Mouse (Mus musculus) erythroblast, embryonic 14.5 days (primary cell): ENCODE data around the gene Tnfaip2. TPM values are rescaled to one million over a fixed set of nuclear protein-coding genes. Genes with fewer than 3 reads are reported as not detected.

Experiments used
- H3K27me3 ChIP-seq: 2 replicates; pipeline ENCODE4 v1.6.1; 2012; ENCODE audit warnings: inconsistent platforms; ENCODE audit not compliant: control insufficient read depth
- H3K36me3 ChIP-seq: 2 replicates; pipeline ENCODE4 v1.6.1; 2012; ENCODE audit warnings: mild to moderate bottlenecking, inconsistent platforms; ENCODE audit not compliant: control insufficient read depth
- H3K4me1 ChIP-seq: 2 replicates; pipeline ENCODE4 v1.6.1; 2012; ENCODE audit warnings: inconsistent platforms; ENCODE audit not compliant: control insufficient read depth
- H3K4me3 ChIP-seq: replicated peaks from 2 replicates; pipeline ENCODE3; 2012; ENCODE audit warnings: moderate library complexity, mild to moderate bottlenecking, inconsistent platforms
- H3K9me3 ChIP-seq: 2 replicates; pipeline ENCODE4 v1.6.1; 2012; ENCODE audit warnings: low read length, inconsistent platforms, mixed read lengths; ENCODE audit not compliant: control insufficient read depth
- GATA1 ChIP-seq: IDR thresholded peaks from 2 replicates; pipeline ENCODE4 v1.6.1; 2012; ENCODE audit warnings: low read length, inconsistent platforms, mixed read lengths
- TAL1 ChIP-seq: IDR thresholded peaks from 3 replicates; pipeline ENCODE4 v1.6.1; 2012; ENCODE audit warnings: low read length, inconsistent platforms, mixed read lengths
- polyA plus RNA-seq: library from polyadenylated mRNA; stranded (reverse); fragments of >175 nt; gene quantifications from 2 replicates; pipeline ENCODE4 v1.2.3, GENCODE M21; 2012

Gene Tnfaip2
- polyA plus RNA-seq, 1 experiment: 9.0 TPM

DNA sequence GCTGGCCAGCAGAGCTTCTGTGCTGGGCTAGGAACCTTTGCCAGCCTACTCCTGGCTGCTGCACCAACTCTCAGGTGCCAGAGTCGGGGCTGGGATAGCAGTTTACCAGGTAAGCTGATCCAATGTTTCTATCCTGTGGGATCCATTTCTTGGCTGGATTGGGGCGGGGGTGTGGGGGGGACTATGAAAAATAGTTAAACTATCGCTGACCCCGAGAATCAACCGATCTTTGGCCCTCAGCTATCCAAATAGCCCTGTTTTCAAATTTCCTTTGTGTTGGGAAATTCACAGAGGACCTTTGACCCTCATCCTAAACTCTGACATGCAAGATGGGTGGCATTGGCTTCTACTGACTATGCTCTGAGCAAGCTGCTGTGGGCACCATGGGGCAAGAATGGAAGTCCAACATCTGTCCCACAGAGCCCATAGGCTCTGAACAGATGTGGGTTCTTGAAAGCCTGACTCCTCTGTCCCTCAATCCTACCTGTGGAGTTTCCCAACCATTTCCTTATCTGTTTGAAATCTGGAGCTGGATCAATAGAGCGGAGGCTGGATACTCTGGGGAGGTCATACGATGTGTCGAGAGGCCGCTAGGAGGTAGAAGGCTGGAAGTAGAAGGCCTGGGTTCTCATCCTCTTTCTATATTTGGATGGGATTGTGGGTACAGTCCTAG, 1.4 kb upstream of the Tnfaip2 start:
- no peak overlapping the region for H3K4me3 ChIP-seq
- H3K9me3 ChIP-seq: peaks cover 2% of the 10 kb centered on the region; the same call in 1 of the 2 replicates
- H3K4me1 ChIP-seq: peaks cover 85% of the 10 kb centered on the region
- H3K27me3 ChIP-seq: peaks cover 3% of the 10 kb centered on the region; the same call in 1 of the 2 replicates
- TF ChIP-seq TAL1: no peak
- TF ChIP-seq GATA1: no peak
- peaks cover 23% of the 10 kb centered on the region for H3K36me3 ChIP-seq

DNA sequence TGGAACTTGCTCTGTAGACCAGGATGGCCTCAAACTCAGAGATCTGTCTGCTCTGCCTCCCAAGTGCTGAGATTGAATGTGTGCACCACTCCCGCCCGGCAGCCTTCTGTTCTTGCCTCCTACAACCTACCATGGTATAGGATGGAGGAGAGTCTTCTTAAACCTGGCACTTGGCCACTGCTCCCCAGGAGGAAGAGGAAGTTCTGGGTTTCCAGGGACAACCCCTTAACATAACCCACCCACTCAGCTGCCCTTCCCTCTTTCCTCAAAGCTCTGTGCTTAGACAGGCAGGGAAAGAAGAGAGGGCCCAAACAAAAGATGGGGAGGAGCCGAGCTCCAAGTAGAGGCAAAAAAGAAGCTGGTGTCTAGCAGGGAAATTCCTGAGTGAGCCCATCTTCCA, 746 bp upstream of the Tnfaip2 start:
- H3K4me3 ChIP-seq: peak overlapping the region; percentile 81
- TF ChIP-seq GATA1 (no peak), TAL1 (no peak)
- peaks cover 30% of the 10 kb centered on the region for H3K36me3 ChIP-seq
- peaks cover 6% of the 10 kb centered on the region; the same call in 1 of the 2 replicates for H3K27me3 ChIP-seq
- peaks cover 85% of the 10 kb centered on the region for H3K4me1 ChIP-seq
- peaks cover 2% of the 10 kb centered on the region; the same call in 1 of the 2 replicates for H3K9me3 ChIP-seq

DNA sequence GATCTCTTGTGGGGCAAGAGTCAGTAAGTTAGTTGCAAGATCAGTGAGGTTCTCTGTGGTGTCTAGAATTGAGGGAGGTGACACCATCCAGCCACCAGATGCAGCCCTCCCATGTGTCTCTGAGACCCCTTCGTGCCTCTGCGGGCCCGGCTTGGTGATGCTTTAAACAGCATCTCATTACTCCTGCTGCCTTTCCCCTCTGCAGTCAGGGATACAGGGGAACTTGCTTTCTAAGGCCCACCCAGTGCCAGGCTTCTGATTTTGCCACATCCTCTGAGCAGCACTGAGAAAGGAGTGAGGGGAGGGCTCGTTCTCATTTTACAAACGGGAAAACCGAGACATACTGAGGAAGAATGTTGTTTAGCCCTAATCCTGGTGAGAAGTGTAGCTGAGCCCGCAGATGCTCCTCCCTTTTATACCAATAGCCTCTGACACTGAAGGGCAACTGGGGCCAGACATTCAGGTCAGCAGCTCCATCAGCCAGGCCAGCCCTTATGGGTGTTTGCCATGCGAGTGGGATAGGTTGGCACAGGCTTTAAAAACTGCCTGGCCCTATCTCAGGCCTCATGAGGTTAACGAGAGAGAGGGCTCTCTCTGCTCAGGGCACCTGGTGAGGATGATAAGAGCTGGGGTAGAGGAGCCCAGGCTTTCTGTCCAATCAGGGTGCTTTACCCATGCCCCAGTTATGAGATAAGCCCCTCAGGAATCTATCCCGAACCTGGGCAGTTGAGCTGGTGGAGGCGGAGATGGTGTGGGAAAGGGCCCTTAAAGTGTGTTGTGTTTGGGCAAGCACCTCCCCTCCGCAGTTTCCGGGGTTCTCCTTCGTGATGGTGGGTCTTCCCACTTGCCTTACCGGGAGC, 972 bp downstream of the Tnfaip2 start:
- Histone ChIP-seq H3K4me1 (peaks cover 85% of the 10 kb centered on the region), H3K27me3 (peaks cover 6% of the 10 kb centered on the region; the same call in 1 of the 2 replicates), H3K36me3 (peaks cover 47% of the 10 kb centered on the region), H3K9me3 (peaks cover 2% of the 10 kb centered on the region; the same call in 1 of the 2 replicates), H3K4me3 (peak overlapping the region; percentile 81)
- peak; percentile 97 for TF ChIP-seq GATA1
- TF ChIP-seq TAL1: peak; percentile 96

DNA sequence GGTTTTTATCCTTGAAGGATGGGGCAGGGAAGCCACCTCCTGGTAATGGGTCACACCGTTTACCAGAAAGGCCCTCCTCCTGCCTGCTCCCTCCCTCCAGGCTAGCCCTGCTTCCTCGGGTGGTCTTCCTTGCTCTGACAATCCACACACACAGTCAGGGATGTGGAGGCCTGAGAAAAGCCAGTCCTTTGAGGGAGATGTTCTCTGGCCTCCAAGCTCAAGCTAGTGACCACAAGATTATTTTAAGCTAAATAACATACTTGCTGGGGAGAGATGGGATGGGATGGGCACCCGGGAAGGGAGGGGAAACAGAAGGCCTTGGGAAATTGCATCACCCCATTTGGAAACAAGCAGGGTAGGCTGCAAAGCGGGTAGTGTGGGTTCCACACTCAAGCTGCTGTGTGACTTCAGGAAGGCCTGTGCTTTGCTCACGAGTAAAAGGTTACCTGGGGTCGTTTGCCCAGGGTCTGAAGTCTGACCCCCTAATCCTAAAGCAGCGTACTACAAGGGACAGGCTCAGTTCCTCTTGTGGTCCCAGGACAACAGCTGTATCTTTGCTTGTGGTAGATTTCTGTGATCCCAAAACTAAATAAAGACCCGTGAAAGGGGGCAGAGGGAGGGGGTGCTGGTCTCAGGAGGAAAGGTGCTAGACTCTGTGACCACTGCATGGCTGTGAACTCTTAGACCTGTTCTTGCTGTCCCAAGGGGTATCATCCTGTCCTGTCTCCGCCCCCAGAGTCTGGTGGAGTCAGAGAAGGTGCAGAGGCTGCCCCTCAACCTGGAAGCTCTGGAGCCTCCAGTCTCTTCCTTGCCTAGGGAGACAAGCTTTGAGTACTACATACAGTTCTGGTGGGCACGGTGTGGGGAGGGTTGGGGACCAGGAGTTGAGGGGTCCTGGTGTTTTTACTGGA, 1.9 kb downstream of the Tnfaip2 start:
- peaks cover 85% of the 10 kb centered on the region for H3K4me1 ChIP-seq
- TF ChIP-seq GATA1: no peak
- no peak for TF ChIP-seq TAL1
- peaks cover 57% of the 10 kb centered on the region for H3K36me3 ChIP-seq
- H3K9me3 ChIP-seq: peaks cover 2% of the 10 kb centered on the region; the same call in 1 of the 2 replicates
- peak overlapping the region; percentile 81 for H3K4me3 ChIP-seq
- peaks cover 6% of the 10 kb centered on the region; the same call in 1 of the 2 replicates for H3K27me3 ChIP-seq

DNA sequence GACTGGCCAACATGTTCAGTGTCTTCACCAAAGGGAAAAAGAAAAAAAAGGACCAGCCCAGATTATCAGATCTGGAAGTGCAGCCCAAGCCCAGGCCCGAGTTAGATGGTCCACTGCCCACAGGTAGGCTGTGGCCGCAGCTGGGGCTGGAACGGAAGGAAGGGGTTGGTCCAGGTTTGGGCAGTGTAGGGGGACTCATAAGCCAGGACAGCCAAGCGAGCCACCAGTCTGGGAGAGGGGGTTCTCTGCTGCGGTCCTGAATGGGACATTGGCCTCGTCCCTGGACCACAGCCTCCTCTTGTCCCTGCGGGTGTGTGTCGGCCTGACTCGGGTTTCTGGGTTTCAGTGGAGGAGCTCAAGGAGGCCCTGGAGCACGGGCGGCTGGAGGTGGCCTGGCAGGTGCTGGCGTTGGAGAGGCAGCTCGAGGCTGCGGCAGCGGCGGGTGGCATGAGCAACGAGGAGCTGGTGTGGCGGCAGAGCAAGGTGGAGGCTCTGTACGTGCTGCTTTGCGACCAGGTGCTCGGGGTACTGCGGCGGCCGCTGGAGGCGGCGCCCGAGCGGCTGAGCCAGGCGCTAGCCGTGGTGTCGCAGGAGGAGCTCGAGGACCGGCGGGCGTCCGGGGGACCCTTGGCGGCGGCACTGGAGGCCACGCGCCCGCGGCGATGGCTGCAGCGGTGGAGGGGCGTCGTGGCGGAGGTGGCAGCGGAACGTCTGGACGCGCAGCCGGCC, 3.1 kb downstream of the Tnfaip2 start:
- Histone ChIP-seq H3K36me3 (peaks cover 68% of the 10 kb centered on the region), H3K27me3 (peaks cover 6% of the 10 kb centered on the region; the same call in 1 of the 2 replicates), H3K9me3 (no peaks in the 10 kb centered on the region; the same call in 1 of the 2 replicates), H3K4me1 (peaks cover 85% of the 10 kb centered on the region), H3K4me3 (peak overlapping the region; percentile 81)
- TF ChIP-seq GATA1 (no peak), TAL1 (no peak)

DNA sequence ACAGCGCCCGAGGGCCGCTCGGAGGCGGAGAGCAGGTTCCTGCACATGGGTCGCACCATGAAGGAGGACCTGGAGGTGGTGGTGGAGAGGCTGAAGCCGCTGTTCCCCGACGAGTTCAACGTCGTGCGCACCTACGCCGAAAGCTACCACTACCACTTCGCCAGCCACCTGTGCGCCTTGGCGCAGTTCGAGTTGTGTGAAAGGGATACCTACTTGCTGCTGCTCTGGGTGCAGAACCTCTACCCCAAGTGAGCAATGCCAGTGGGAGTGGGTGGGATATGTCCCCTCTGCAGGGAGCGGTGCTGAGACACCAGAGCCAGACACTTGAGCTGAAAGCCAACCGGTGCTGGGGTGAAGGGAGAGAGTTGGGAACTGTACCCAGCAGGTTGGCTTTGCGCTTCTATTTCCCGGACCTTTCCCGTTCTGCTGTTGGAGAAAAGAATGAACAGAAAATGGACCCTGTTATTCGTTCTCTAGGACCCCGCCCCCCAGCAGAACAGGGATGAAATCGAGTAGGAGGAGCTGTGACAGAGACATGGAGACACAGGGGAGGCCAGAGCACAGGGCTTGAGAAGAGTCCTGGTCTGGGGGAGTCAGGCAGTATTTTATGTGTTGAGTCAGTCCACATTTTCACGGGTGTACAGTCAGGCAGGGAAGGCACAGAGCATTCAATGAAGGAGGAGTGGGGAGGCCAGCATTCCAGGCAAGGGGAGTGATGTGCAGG, 3.8 kb downstream of the Tnfaip2 start:
- Histone ChIP-seq H3K9me3 (no peaks in the 10 kb centered on the region), H3K27me3 (peaks cover 6% of the 10 kb centered on the region; the same call in 1 of the 2 replicates), H3K4me3 (peak overlapping the region; percentile 81), H3K4me1 (peaks cover 84% of the 10 kb centered on the region), H3K36me3 (peaks cover 75% of the 10 kb centered on the region)
- no peak for TF ChIP-seq TAL1
- no peak for TF ChIP-seq GATA1

DNA sequence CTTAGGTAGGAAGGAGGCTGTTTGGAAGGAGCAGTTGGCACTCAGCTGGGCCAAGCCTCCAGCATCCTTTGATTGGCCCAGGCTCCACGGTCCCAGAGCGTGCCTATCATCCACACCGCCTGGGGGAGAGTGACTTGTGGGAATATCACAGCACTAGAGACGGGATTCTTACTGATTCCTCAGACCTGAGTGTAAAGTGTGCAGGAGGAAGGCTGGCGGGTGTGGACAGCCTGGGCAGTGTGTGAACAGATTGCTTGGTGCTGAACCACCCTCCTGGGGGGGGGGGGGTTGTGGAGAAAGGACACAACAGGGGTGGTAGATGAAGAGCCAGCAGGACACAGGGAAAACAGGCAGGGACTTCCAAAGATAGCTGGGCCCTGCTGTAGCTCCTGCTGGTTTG, 4.5 kb downstream of the Tnfaip2 start:
- Histone ChIP-seq H3K4me3 (peak overlapping the region; percentile 81), H3K36me3 (peaks cover 82% of the 10 kb centered on the region), H3K4me1 (peaks cover 80% of the 10 kb centered on the region), H3K27me3 (peaks cover 6% of the 10 kb centered on the region; the same call in 1 of the 2 replicates), H3K9me3 (no peaks in the 10 kb centered on the region)
- TF ChIP-seq GATA1: no peak
- no peak for TF ChIP-seq TAL1
